Mouse (Mus musculus): Measurements from ENCODE around the gene Rasa3. TPM values are rescaled to one million over a fixed set of nuclear protein-coding genes. Genes with fewer than 3 reads are reported as not detected.
A peak's percentile ranks its signal among the peaks of the same experiment; 100 is the strongest.

The Rasa3 gene
- polyA plus RNA-seq, 1 experiment from 2014 or later, result 32.6 TPM

GRCm38 (mm10) chr8:13675524-13675923 is 1.9 kb downstream of the Rasa3 start:
- peak overlapping the region; percentile 83 for H3K4me3 ChIP-seq (replicated peaks; ENCODE audit: low read length)
- peak overlapping the region; percentile 94 for H3K27ac ChIP-seq
- H3K27me3 ChIP-seq (ENCODE audit: control insufficient read depth, insufficient read depth, low read length), result no peaks in the 10 kb centered on the region
- 44% methylated on average over 8 of the region's 8 CpGs for WGBS
- no peaks in the 10 kb centered on the region for H3K36me3 ChIP-seq (replicated peaks; ENCODE audit: control insufficient read depth, insufficient read depth)
- H3K4me1 ChIP-seq (replicated peaks; ENCODE audit: control insufficient read depth, insufficient read depth, low read length), result peaks cover 38% of the 10 kb centered on the region
- ATAC-seq (ENCODE audit: low FRiP score) (no peak), DNase-seq (ENCODE audit: low spot score) (no peak)
- H3K4me2 ChIP-seq (replicated peaks), result peak overlapping the region; percentile 78
- no peaks in the 10 kb centered on the region for H3K9me3 ChIP-seq (ENCODE audit: control insufficient read depth, low read length)
- H3K9ac ChIP-seq, result peak overlapping the region; percentile 81

- ATAC-seq (ENCODE audit: low FRiP score) (no peak), DNase-seq (ENCODE audit: low spot score) (no peak)
- Histone ChIP-seq H3K9ac (peak overlapping the region; percentile 81), H3K4me2 (replicated peaks) (peak overlapping the region; percentile 78), H3K27me3 (ENCODE audit: control insufficient read depth, insufficient read depth, low read length) (no peaks in the 10 kb centered on the region), H3K4me3 (replicated peaks; ENCODE audit: low read length) (peak overlapping the region; percentile 83), H3K9me3 (ENCODE audit: control insufficient read depth, low read length) (no peaks in the 10 kb centered on the region), H3K27ac (peak overlapping the region; percentile 94; the same call in 1 of the 2 replicates), H3K4me1 (replicated peaks; ENCODE audit: control insufficient read depth, insufficient read depth, low read length) (peaks cover 38% of the 10 kb centered on the region), H3K36me3 (replicated peaks; ENCODE audit: control insufficient read depth, insufficient read depth) (no peaks in the 10 kb centered on the region)
- 68% methylated on average over 4 of the region's 4 CpGs for WGBS
Measured at GRCm38 (mm10) chr8:13675121-13675520, 2.3 kb downstream of the Rasa3 start.

- peak overlapping the region; percentile 29; the same call in 1 of the 2 replicates for H3K9ac ChIP-seq
- 56% methylated on average over 12 of the region's 12 CpGs for WGBS
- H3K27me3 ChIP-seq (ENCODE audit: control insufficient read depth, insufficient read depth, low read length), result no peaks in the 10 kb centered on the region
- H3K27ac ChIP-seq, result 0 out of 2 replicates have a peak overlapping the region, but pooled peaks have one; percentile 47
- no peaks in the 10 kb centered on the region for H3K36me3 ChIP-seq (replicated peaks; ENCODE audit: control insufficient read depth, insufficient read depth)
- ATAC-seq (ENCODE audit: low FRiP score) (no peak), DNase-seq (ENCODE audit: low spot score) (no peak)
- no peak overlapping the region for H3K4me3 ChIP-seq (replicated peaks; ENCODE audit: low read length)
- peaks cover 38% of the 10 kb centered on the region for H3K4me1 ChIP-seq (replicated peaks; ENCODE audit: control insufficient read depth, insufficient read depth, low read length)
- no peaks in the 10 kb centered on the region for H3K9me3 ChIP-seq (ENCODE audit: control insufficient read depth, low read length)
- H3K4me2 ChIP-seq (replicated peaks), result peak overlapping the region; percentile 78
Measured at GRCm38 (mm10) chr8:13674294-13675010, 3.0 kb downstream of the Rasa3 start.

GRCm38 (mm10) chr8:13673215-13673614 is 4.2 kb downstream of the Rasa3 start:
- Histone ChIP-seq H3K9ac (no peak overlapping the region), H3K27me3 (ENCODE audit: control insufficient read depth, insufficient read depth, low read length) (no peaks in the 10 kb centered on the region), H3K9me3 (ENCODE audit: control insufficient read depth, low read length) (no peaks in the 10 kb centered on the region), H3K27ac (0 out of 2 replicates have a peak overlapping the region, but pooled peaks have one; percentile 47), H3K4me1 (replicated peaks; ENCODE audit: control insufficient read depth, insufficient read depth, low read length) (peaks cover 38% of the 10 kb centered on the region), H3K4me2 (replicated peaks) (0 out of 2 replicates have a peak overlapping the region, but pooled peaks have one; percentile 78), H3K36me3 (replicated peaks; ENCODE audit: control insufficient read depth, insufficient read depth) (no peaks in the 10 kb centered on the region), H3K4me3 (replicated peaks; ENCODE audit: low read length) (no peak overlapping the region)
- ATAC-seq (ENCODE audit: low FRiP score), result no peak
- WGBS, result 65% methylated on average over 4 of the region's 4 CpGs
- no peak for DNase-seq (ENCODE audit: low spot score)

- peaks cover 34% of the 10 kb centered on the region for H3K4me1 ChIP-seq (replicated peaks; ENCODE audit: control insufficient read depth, insufficient read depth, low read length)
- WGBS, result 89% methylated on average over 10 of the region's 10 CpGs
- no peak for DNase-seq (ENCODE audit: low spot score)
Measured at GRCm38 (mm10) chr8:13671246-13672003, 6.0 kb downstream of the Rasa3 start.

GRCm38 (mm10) chr8:13670011-13670471 is 7.4 kb downstream of the Rasa3 start:
- H3K4me3 ChIP-seq (replicated peaks; ENCODE audit: low read length), result no peak overlapping the region
- DNase-seq (ENCODE audit: low spot score), result no peak
- H3K9me3 ChIP-seq (ENCODE audit: control insufficient read depth, low read length), result no peaks in the 10 kb centered on the region
- no peak overlapping the region for H3K27ac ChIP-seq
- ATAC-seq (ENCODE audit: low FRiP score), result no peak
- H3K4me2 ChIP-seq (replicated peaks), result no peak overlapping the region
- H3K27me3 ChIP-seq (ENCODE audit: control insufficient read depth, insufficient read depth, low read length), result no peaks in the 10 kb centered on the region
- WGBS, result 88% methylated on average over 17 of the region's 17 CpGs
- H3K9ac ChIP-seq, result no peak overlapping the region
- H3K36me3 ChIP-seq (replicated peaks; ENCODE audit: control insufficient read depth, insufficient read depth), result no peaks in the 10 kb centered on the region
- peaks cover 21% of the 10 kb centered on the region for H3K4me1 ChIP-seq (replicated peaks; ENCODE audit: control insufficient read depth, insufficient read depth, low read length)

More at GRCm38 (mm10) chr8:13671246-13672003, 6.0 kb downstream of the Rasa3 start:
- H3K9ac ChIP-seq, result no peak overlapping the region
- no peaks in the 10 kb centered on the region for H3K36me3 ChIP-seq (replicated peaks; ENCODE audit: control insufficient read depth, insufficient read depth)
- H3K27me3 ChIP-seq (ENCODE audit: control insufficient read depth, insufficient read depth, low read length), result no peaks in the 10 kb centered on the region
- no peak for ATAC-seq (ENCODE audit: low FRiP score)
- H3K4me3 ChIP-seq (replicated peaks; ENCODE audit: low read length), result no peak overlapping the region
- no peaks in the 10 kb centered on the region for H3K9me3 ChIP-seq (ENCODE audit: control insufficient read depth, low read length)
- no peak overlapping the region for H3K27ac ChIP-seq
- no peak overlapping the region for H3K4me2 ChIP-seq (replicated peaks)

- 0 out of 2 replicates have a peak, but pooled peaks cover 6% of the 10 kb centered on the region for H3K4me1 ChIP-seq (replicated peaks; ENCODE audit: control insufficient read depth, insufficient read depth, low read length)
- WGBS, result 60% methylated on average over 10 of the region's 10 CpGs
- no peaks in the 10 kb centered on the region for H3K27me3 ChIP-seq (ENCODE audit: control insufficient read depth, insufficient read depth, low read length)
- H3K9me3 ChIP-seq (ENCODE audit: control insufficient read depth, low read length), result no peaks in the 10 kb centered on the region
- no peak overlapping the region for H3K9ac ChIP-seq
- H3K4me3 ChIP-seq (replicated peaks; ENCODE audit: low read length), result no peak overlapping the region
- no peak overlapping the region for H3K4me2 ChIP-seq (replicated peaks)
- no peaks in the 10 kb centered on the region for H3K36me3 ChIP-seq (replicated peaks; ENCODE audit: control insufficient read depth, insufficient read depth)
- DNase-seq (ENCODE audit: low spot score) (no peak), ATAC-seq (ENCODE audit: low FRiP score) (no peak)
- H3K27ac ChIP-seq, result 0 out of 2 replicates have a peak overlapping the region, but pooled peaks have one; percentile 32
Measured at GRCm38 (mm10) chr8:13668367-13668766, 9.0 kb downstream of the Rasa3 start.

- no peak overlapping the region for H3K27ac ChIP-seq
- no peak overlapping the region for H3K4me2 ChIP-seq (replicated peaks)
- DNase-seq (ENCODE audit: low spot score) (no peak), ATAC-seq (ENCODE audit: low FRiP score) (no peak)
- no peaks in the 10 kb centered on the region for H3K27me3 ChIP-seq (ENCODE audit: control insufficient read depth, insufficient read depth, low read length)
- no peak overlapping the region for H3K9ac ChIP-seq
- WGBS, result 78% methylated on average over 4 of the region's 4 CpGs
- no peaks in the 10 kb centered on the region for H3K9me3 ChIP-seq (ENCODE audit: control insufficient read depth, low read length)
- H3K4me1 ChIP-seq (replicated peaks; ENCODE audit: control insufficient read depth, insufficient read depth, low read length), result 0 out of 2 replicates have a peak, but pooled peaks cover 2% of the 10 kb centered on the region
- no peak overlapping the region for H3K4me3 ChIP-seq (replicated peaks; ENCODE audit: low read length)
- H3K36me3 ChIP-seq (replicated peaks; ENCODE audit: control insufficient read depth, insufficient read depth), result no peaks in the 10 kb centered on the region
Measured at GRCm38 (mm10) chr8:13667917-13668316, 9.5 kb downstream of the Rasa3 start.

- Histone ChIP-seq H3K27ac (no peak overlapping the region), H3K4me2 (replicated peaks) (no peak overlapping the region), H3K9me3 (ENCODE audit: control insufficient read depth, low read length) (no peaks in the 10 kb centered on the region), H3K4me1 (replicated peaks; ENCODE audit: control insufficient read depth, insufficient read depth, low read length) (no peaks in the 10 kb centered on the region), H3K36me3 (replicated peaks; ENCODE audit: control insufficient read depth, insufficient read depth) (no peaks in the 10 kb centered on the region), H3K9ac (no peak overlapping the region), H3K4me3 (replicated peaks; ENCODE audit: low read length) (no peak overlapping the region), H3K27me3 (ENCODE audit: control insufficient read depth, insufficient read depth, low read length) (no peaks in the 10 kb centered on the region)
- no peak for DNase-seq (ENCODE audit: low spot score)
- no peak for ATAC-seq (ENCODE audit: low FRiP score)
- 93% methylated on average over 8 of the region's 8 CpGs for WGBS
Measured at GRCm38 (mm10) chr8:13665944-13666343, 11.5 kb downstream of the Rasa3 start.
